ENCODE assay signal across 8 mouse cellular contexts in genomic region chr4:130913077-130913476, GRCm38 (mm10). TPM values are rescaled to one million over a fixed set of nuclear protein-coding genes. Genes with fewer than 3 reads are reported as not detected.
A peak's percentile ranks its signal among the peaks of the same experiment; 100 is the strongest.
DNase-seq lines count a peak whose midpoint lies in the region; ATAC-seq and TF ChIP-seq lines count a peak whose summit lies in the region.

Gene Laptm5 (plus strand): TSS chr4:130913125.

- no peaks in the 10 kb centered on the region; the same call in none of the 2 replicates for H3K4me1 ChIP-seq in testis, adult 2 months (ENCODE audit: control insufficient read depth, insufficient read depth, low read length)
- H3K4me1 ChIP-seq in forebrain, embryonic 10.5 days = peaks cover 41% of the 10 kb centered on the region
- peaks cover 5% of the 10 kb centered on the region for H3K4me1 ChIP-seq in hindbrain, embryonic 13.5 days (replicated peaks)
- H3K4me1 ChIP-seq in limb, embryonic 12.5 days (replicated peaks) = peaks cover 28% of the 10 kb centered on the region
- 0 out of 2 replicates have a peak, but pooled peaks cover 5% of the 10 kb centered on the region for H3K4me1 ChIP-seq in midbrain, embryonic 13.5 days (replicated peaks)

- H3K4me2 ChIP-seq in hindbrain, embryonic 13.5 days = no peak within 1 kb of the TSS
- H3K4me2 ChIP-seq in limb, embryonic 12.5 days = 0 out of 2 replicates have a peak within 1 kb of the TSS, but pooled peaks have one; percentile 6
- H3K4me2 ChIP-seq in midbrain, embryonic 13.5 days (replicated peaks) = no peak within 1 kb of the TSS

- 75% methylated on average over 11 of the region's 11 CpGs for WGBS in forebrain, embryonic 10.5 days
- WGBS in hindbrain, embryonic 13.5 days = 65% methylated on average over 11 of the region's 11 CpGs
- WGBS in limb, embryonic 12.5 days = 61% methylated on average over 11 of the region's 11 CpGs
- WGBS in midbrain, embryonic 13.5 days = 73% methylated on average over 11 of the region's 11 CpGs

- H3K4me3 ChIP-seq in testis, adult 2 months (ENCODE audit: control insufficient read depth, low read depth, low read length) = peak within 1 kb of the TSS; percentile 41
- H3K4me3 ChIP-seq in forebrain, embryonic 10.5 days = no peak within 1 kb of the TSS
- H3K4me3 ChIP-seq in hindbrain, embryonic 13.5 days = no peak within 1 kb of the TSS
- H3K4me3 ChIP-seq in limb, embryonic 12.5 days (replicated peaks) = no peak within 1 kb of the TSS
- H3K4me3 ChIP-seq in midbrain, embryonic 13.5 days (replicated peaks) = no peak within 1 kb of the TSS

- H3K9ac ChIP-seq in hindbrain, embryonic 13.5 days = no peak within 1 kb of the TSS
- H3K9ac ChIP-seq in limb, embryonic 12.5 days (replicated peaks) = no peak within 1 kb of the TSS
- no peak within 1 kb of the TSS for H3K9ac ChIP-seq in midbrain, embryonic 13.5 days (replicated peaks)

- H3K27ac ChIP-seq in testis, adult 2 months (ENCODE audit: control insufficient read depth, insufficient read depth, low read depth, low read length) = peak within 1 kb of the TSS; percentile 19; the same call in 1 of the 2 replicates
- H3K27ac ChIP-seq in forebrain, embryonic 10.5 days = peak within 1 kb of the TSS; percentile 49; the same call in 1 of the 2 replicates
- no peak within 1 kb of the TSS; the same call in 1 of the 2 replicates for H3K27ac ChIP-seq in hindbrain, embryonic 13.5 days
- no peak within 1 kb of the TSS for H3K27ac ChIP-seq in limb, embryonic 12.5 days
- no peak within 1 kb of the TSS for H3K27ac ChIP-seq in midbrain, embryonic 13.5 days

- no peaks in the 10 kb centered on the region for H3K9me3 ChIP-seq in forebrain, embryonic 10.5 days
- H3K9me3 ChIP-seq in hindbrain, embryonic 13.5 days = no peaks in the 10 kb centered on the region
- no peaks in the 10 kb centered on the region for H3K9me3 ChIP-seq in limb, embryonic 12.5 days
- no peaks in the 10 kb centered on the region for H3K9me3 ChIP-seq in midbrain, embryonic 13.5 days

- no peaks in the 10 kb centered on the region for H3K36me3 ChIP-seq in testis, adult 2 months (ENCODE audit: control insufficient read depth, insufficient read depth, low read length)
- no peaks in the 10 kb centered on the region for H3K36me3 ChIP-seq in forebrain, embryonic 10.5 days (replicated peaks)
- H3K36me3 ChIP-seq in hindbrain, embryonic 13.5 days = no peaks in the 10 kb centered on the region
- no peaks in the 10 kb centered on the region for H3K36me3 ChIP-seq in limb, embryonic 12.5 days
- H3K36me3 ChIP-seq in midbrain, embryonic 13.5 days = no peaks in the 10 kb centered on the region

- no peak for TF ChIP-seq CTCF in testis, adult 2 months (IDR thresholded peaks at IDR 0.05; ENCODE audit: control insufficient read depth, insufficient read depth, insufficient replicate concordance, low read depth, low read length)

- no peaks in the 10 kb centered on the region for H3K27me3 ChIP-seq in testis, adult 2 months (ENCODE audit: control insufficient read depth, insufficient read depth, low read length)
- no peaks in the 10 kb centered on the region for H3K27me3 ChIP-seq in forebrain, embryonic 10.5 days (ENCODE audit: poor library complexity, severe bottlenecking)
- H3K27me3 ChIP-seq in hindbrain, embryonic 13.5 days = peaks cover 2% of the 10 kb centered on the region; the same call in 1 of the 2 replicates
- no peaks in the 10 kb centered on the region for H3K27me3 ChIP-seq in limb, embryonic 12.5 days
- no peaks in the 10 kb centered on the region for H3K27me3 ChIP-seq in midbrain, embryonic 13.5 days

- ATAC-seq in hindbrain, embryonic 13.5 days (ENCODE audit: low FRiP score) = no peak
- no peak for ATAC-seq in limb, embryonic 12.5 days (ENCODE audit: insufficient number of reproducible peaks, insufficient read depth, low FRiP score, low TSS enrichment, low read depth)
- ATAC-seq in midbrain, embryonic 13.5 days = no peak

- no peak for TF ChIP-seq POLR2A in testis, adult 2 months (IDR thresholded peaks at IDR 0.05; ENCODE audit: control insufficient read depth, low read depth, low read length)

- no peak for DNase-seq in testis, postnatal 10 days (ENCODE audit: low spot score)
- DNase-seq in forebrain, embryonic 10.5 days (ENCODE audit: extremely low spot score, low spot score) = no peak
- peak; percentile 77 to 82 for DNase-seq in thymus, postnatal 10 days (ENCODE audit: low spot score in 2 of 2)
- no peak for DNase-seq in urinary bladder, postnatal 4 days (ENCODE audit: low spot score in 2 of 2)

RNA-seq across cellular contexts. Expression of gene Laptm5, which starts in this region (rescaled TPM):
- polyA plus RNA-seq in testis, adult 2 months (2012; rRNA removed) = 4.2 and 5.6 TPM in 2 replicates
- 16.7 and 17.1 TPM in 2 replicates for polyA plus RNA-seq in forebrain, embryonic 10.5 days (2016; fragmentation: Nextera tagmentation; extraction: Ambion mirVana)
- 29.4 and 31.4 TPM in 2 replicates for polyA plus RNA-seq in hindbrain, embryonic 13.5 days (2015; fragmentation: Nextera tagmentation; extraction: Ambion mirVana)
- 16.2 and 18.6 TPM in 2 replicates for polyA plus RNA-seq in limb, embryonic 12.5 days (2016; fragmentation: Nextera tagmentation; extraction: Ambion mirVana)
- polyA plus RNA-seq in midbrain, embryonic 13.5 days (2015; fragmentation: Nextera tagmentation; extraction: Ambion mirVana) = 21.8 and 23.7 TPM in 2 replicates

Comparison
In these comparisons a context has a peak if more than half of its experiments do, and no peak if none do; other contexts are left out.
1. H3K27ac ChIP-seq: peak in testis, adult 2 months (single experiment) and forebrain, embryonic 10.5 days (single experiment); none in hindbrain, embryonic 13.5 days (single experiment), limb, embryonic 12.5 days (single experiment) and midbrain, embryonic 13.5 days (single experiment).
2. DNase-seq: peak in thymus, postnatal 10 days (2 of 2); none in testis, postnatal 10 days (single experiment), forebrain, embryonic 10.5 days (single experiment) and urinary bladder, postnatal 4 days (0 of 2).